Mouse (Mus musculus): Measurements from ENCODE around the gene Wdr66. TPM values are rescaled to one million over a fixed set of nuclear protein-coding genes. Genes with fewer than 3 reads are reported as not detected.

The Wdr66 gene
- polyA plus RNA-seq, 2 experiments = 0.11 TPM; not detected in 1

DNA sequence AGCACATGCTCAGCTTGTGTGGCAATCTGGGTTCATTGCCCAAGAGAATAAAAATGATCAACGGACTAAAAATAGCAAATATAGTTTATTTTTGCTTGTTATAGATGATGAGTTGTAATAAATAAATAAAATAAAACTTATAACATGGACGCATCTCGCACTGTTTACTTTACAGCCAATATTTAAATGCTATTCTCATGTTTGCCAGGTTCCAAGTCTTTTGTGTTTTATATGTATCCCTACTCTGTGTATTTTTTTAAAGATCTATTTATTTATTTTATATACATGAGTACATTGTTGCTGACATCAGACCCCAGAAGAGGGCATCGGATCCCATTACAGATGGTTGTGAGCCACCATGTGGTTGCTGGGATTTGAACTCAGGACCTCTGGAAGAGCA, 25.8 kb downstream of the Wdr66 start:
- Histone ChIP-seq H3K27me3 (ENCODE audit: control insufficient read depth, insufficient read depth, low read length) (no peaks in the 10 kb centered on the region), H3K9me3 (ENCODE audit: control insufficient read depth, low read length) (no peaks in the 10 kb centered on the region), H3K4me2 (ENCODE audit: low read depth) (no peak overlapping the region), H3K4me1 (replicated peaks; ENCODE audit: control insufficient read depth in 2 of 2, insufficient read depth in 2 of 2, low read length in 1 of 2) (no peaks in the 10 kb centered on the region), H3K27ac (no peak overlapping the region), H3K9ac (replicated peaks) (no peak overlapping the region), H3K4me3 (ENCODE audit: insufficient read depth in 1 of 2, low read depth in 2 of 2, low read length in 2 of 2) (no peak overlapping the region), H3K36me3 (replicated peaks; ENCODE audit: control insufficient read depth, insufficient read depth, low read depth) (no peaks in the 10 kb centered on the region)
- DNase-seq (ENCODE audit: low read depth in 3 of 3, low spot score in 3 of 3) (no peak), ATAC-seq (ENCODE audit: insufficient read depth) (no peak)
- TF ChIP-seq CTCF (IDR thresholded peaks at IDR 0.05; ENCODE audit: low read depth) = no peak
- TF ChIP-seq EP300 (IDR thresholded peaks at IDR 0.05; ENCODE audit: low read depth) = no peak
- 68% methylated on average over 4 of the region's 4 CpGs for WGBS (ENCODE audit: insufficient replicate concordance)

DNA sequence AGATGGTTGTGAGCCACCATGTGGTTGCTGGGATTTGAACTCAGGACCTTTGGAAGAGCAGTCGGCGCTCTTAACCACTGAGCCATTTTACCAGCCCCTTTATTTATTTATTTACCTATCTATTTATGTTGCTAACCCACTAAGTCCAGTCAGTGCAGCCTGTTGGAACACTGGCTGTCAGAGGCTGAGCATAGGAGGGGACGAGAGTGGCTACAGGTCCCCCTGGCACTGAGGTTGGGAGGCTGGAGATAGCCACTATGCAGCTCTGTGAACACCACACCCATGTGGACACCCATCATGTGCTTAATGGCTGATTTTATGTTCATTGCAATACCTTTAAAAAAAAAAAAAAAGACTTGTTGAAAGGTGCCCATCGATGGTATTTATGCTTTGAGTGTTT, 27.3 kb downstream of the Wdr66 start:
- Histone ChIP-seq H3K9me3 (ENCODE audit: control insufficient read depth, low read length) (no peaks in the 10 kb centered on the region), H3K27ac (no peak overlapping the region), H3K36me3 (replicated peaks; ENCODE audit: control insufficient read depth, insufficient read depth, low read depth) (no peaks in the 10 kb centered on the region), H3K4me3 (ENCODE audit: insufficient read depth in 1 of 2, low read depth in 2 of 2, low read length in 2 of 2) (no peak overlapping the region), H3K4me2 (ENCODE audit: low read depth) (no peak overlapping the region), H3K4me1 (replicated peaks; ENCODE audit: control insufficient read depth in 2 of 2, insufficient read depth in 2 of 2, low read length in 1 of 2) (no peaks in the 10 kb centered on the region), H3K27me3 (ENCODE audit: control insufficient read depth, insufficient read depth, low read length) (no peaks in the 10 kb centered on the region), H3K9ac (replicated peaks) (no peak overlapping the region)
- TF ChIP-seq EP300 (IDR thresholded peaks at IDR 0.05; ENCODE audit: low read depth) (no peak), CTCF (IDR thresholded peaks at IDR 0.05; ENCODE audit: low read depth) (no peak)
- ATAC-seq (ENCODE audit: insufficient read depth) (no peak), DNase-seq (ENCODE audit: low read depth in 3 of 3, low spot score in 3 of 3) (no peak)
- 77% methylated on average over 4 of the region's 4 CpGs for WGBS (ENCODE audit: insufficient replicate concordance)

DNA sequence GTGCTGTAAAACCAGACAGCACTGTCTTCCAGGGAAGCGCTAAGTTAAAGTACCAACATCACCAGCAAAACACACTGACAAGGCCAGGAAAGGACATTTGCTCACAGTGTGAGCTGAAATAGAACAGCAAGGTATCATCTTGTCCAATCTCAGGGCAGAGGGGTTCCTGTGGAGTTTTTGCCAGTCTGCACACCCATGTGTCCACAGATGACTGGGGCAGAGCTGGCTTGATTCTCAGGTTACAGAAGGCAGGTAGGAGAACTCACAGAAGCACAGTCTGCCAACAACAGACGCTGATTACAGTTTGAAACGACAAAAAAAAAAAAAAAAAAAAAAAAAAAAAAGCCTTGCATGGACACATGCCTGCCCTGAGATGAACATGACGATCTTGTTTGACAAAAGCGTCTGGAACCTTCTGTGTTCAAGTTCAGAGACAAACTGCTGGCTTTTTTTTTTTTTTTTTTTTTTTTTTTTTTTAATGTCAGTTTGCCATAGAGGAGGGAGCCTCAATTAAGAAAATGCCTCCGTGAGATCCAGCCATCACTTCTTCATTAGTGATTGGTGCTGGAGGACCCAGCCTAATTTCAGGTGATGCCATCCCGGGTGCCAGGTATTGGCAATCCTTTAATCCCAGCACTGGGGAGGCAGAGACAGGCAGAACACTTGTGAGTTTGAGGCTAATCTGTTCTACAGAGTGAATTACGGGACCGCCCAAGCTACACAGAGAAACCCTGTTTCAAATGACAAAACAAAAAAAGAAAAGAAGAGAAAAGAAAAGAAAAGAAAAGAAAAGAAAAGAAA, 29.6 kb downstream of the Wdr66 start:
- no peaks in the 10 kb centered on the region for H3K4me1 ChIP-seq (replicated peaks; ENCODE audit: control insufficient read depth in 2 of 2, insufficient read depth in 2 of 2, low read length in 1 of 2)
- no peak overlapping the region for H3K4me3 ChIP-seq (ENCODE audit: insufficient read depth in 1 of 2, low read depth in 2 of 2, low read length in 2 of 2)
- H3K9ac ChIP-seq (replicated peaks) = no peak overlapping the region
- no peak overlapping the region for H3K4me2 ChIP-seq (ENCODE audit: low read depth)
- no peaks in the 10 kb centered on the region for H3K36me3 ChIP-seq (replicated peaks; ENCODE audit: control insufficient read depth, insufficient read depth, low read depth)
- H3K9me3 ChIP-seq (ENCODE audit: control insufficient read depth, low read length) = no peaks in the 10 kb centered on the region
- DNase-seq (ENCODE audit: low read depth in 3 of 3, low spot score in 3 of 3) = no peak
- 57% methylated on average over 9 of the region's 9 CpGs for WGBS (ENCODE audit: insufficient replicate concordance)
- no peak for TF ChIP-seq CTCF (IDR thresholded peaks at IDR 0.05; ENCODE audit: low read depth)
- ATAC-seq (ENCODE audit: insufficient read depth) = no peak
- H3K27me3 ChIP-seq (ENCODE audit: control insufficient read depth, insufficient read depth, low read length) = no peaks in the 10 kb centered on the region
- H3K27ac ChIP-seq = no peak overlapping the region

DNA sequence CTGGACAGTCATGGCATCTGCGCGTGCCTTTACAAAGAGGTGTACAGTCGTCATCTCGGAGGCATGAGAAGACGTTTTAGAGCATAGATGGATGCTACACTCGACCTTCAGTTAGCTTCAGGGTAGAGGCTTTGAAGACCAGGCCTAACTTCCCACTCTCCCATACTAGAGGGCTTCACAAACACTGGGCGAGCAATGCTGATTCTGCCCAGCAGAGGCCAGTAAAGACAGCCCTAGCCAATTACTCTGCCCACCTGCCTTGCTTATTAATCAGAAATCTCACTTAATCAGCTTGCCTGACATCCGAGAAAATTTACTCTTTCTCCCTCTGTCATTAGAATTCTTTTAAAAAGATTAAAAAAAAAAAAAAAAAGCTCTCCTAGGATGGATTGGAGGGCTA, 33.3 kb downstream of the Wdr66 start:
- DNase-seq (ENCODE audit: low read depth in 3 of 3, low spot score in 3 of 3) = no peak

DNA sequence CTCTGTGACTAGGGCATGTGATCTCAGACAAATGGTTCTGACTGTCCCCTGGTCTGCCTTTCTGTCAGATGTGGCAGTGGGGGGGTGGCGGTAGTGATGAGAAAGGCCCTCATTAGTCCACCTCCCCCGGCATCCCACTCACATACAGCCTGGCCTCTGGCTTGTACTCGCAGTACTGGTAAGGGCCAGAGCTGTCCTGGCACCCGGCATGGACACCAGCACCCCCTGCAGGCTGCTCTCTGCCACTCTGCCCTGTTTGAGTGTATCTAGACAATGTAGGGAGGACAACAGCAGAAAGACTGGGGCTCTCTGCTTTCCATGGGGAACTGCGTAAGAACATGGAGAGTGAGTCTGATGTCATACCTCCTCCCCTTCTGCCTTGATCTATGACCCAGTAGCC, 36.2 kb downstream of the Wdr66 start:
- Histone ChIP-seq H3K9me3 (ENCODE audit: control insufficient read depth, low read length) (no peaks in the 10 kb centered on the region), H3K27me3 (ENCODE audit: control insufficient read depth, insufficient read depth, low read length) (no peaks in the 10 kb centered on the region), H3K4me3 (ENCODE audit: insufficient read depth in 1 of 2, low read depth in 2 of 2, low read length in 2 of 2) (no peak overlapping the region), H3K9ac (replicated peaks) (no peak overlapping the region), H3K4me1 (replicated peaks; ENCODE audit: control insufficient read depth in 2 of 2, insufficient read depth in 2 of 2, low read length in 1 of 2) (no peaks in the 10 kb centered on the region), H3K4me2 (ENCODE audit: low read depth) (no peak overlapping the region), H3K27ac (no peak overlapping the region), H3K36me3 (replicated peaks; ENCODE audit: control insufficient read depth, insufficient read depth, low read depth) (no peaks in the 10 kb centered on the region)
- DNase-seq (ENCODE audit: low read depth in 3 of 3, low spot score in 3 of 3) (no peak), ATAC-seq (ENCODE audit: insufficient read depth) (no peak)
- 61% methylated on average over 5 of the region's 5 CpGs for WGBS (ENCODE audit: insufficient replicate concordance)
- TF ChIP-seq EP300 (IDR thresholded peaks at IDR 0.05; ENCODE audit: low read depth) = no peak
- TF ChIP-seq CTCF (IDR thresholded peaks at IDR 0.05; ENCODE audit: low read depth) = peak; percentile 59

More for the DNA sequence above, 33.3 kb downstream of the Wdr66 start:
- Histone ChIP-seq H3K4me2 (ENCODE audit: low read depth) (no peak overlapping the region), H3K36me3 (replicated peaks; ENCODE audit: control insufficient read depth, insufficient read depth, low read depth) (no peaks in the 10 kb centered on the region), H3K27ac (no peak overlapping the region), H3K27me3 (ENCODE audit: control insufficient read depth, insufficient read depth, low read length) (no peaks in the 10 kb centered on the region), H3K4me1 (replicated peaks; ENCODE audit: control insufficient read depth in 2 of 2, insufficient read depth in 2 of 2, low read length in 1 of 2) (no peaks in the 10 kb centered on the region), H3K9ac (replicated peaks) (no peak overlapping the region), H3K4me3 (ENCODE audit: insufficient read depth in 1 of 2, low read depth in 2 of 2, low read length in 2 of 2) (no peak overlapping the region), H3K9me3 (ENCODE audit: control insufficient read depth, low read length) (no peaks in the 10 kb centered on the region)
- WGBS (ENCODE audit: insufficient replicate concordance) = 38% methylated on average over 8 of the region's 8 CpGs
- no peak for ATAC-seq (ENCODE audit: insufficient read depth)
- TF ChIP-seq CTCF (IDR thresholded peaks at IDR 0.05; ENCODE audit: low read depth) (peak; percentile 51), EP300 (IDR thresholded peaks at IDR 0.05; ENCODE audit: low read depth) (no peak)
